Mouse (Mus musculus): ENCODE measurements around the gene Zfp444. TPM values are rescaled to one million over a fixed set of nuclear protein-coding genes. Genes with fewer than 3 reads are reported as not detected.

Gene Zfp444
- total and polyA plus RNA-seq, 2 experiments from 2014 or later, result 20.7 to 24.2 TPM

GRCm38 (mm10) chr7:6147688-6148087, 24.3 kb upstream of the Zfp444 start:
- no peak for ATAC-seq (ENCODE audit: insufficient read depth, low read depth)
- Histone ChIP-seq H3K27me3 (ENCODE audit: control insufficient read depth, insufficient read depth, low read length) (no peaks in the 10 kb centered on the region), H3K27ac (ENCODE audit: low read depth) (peak overlapping the region; percentile 76), H3K4me3 (ENCODE audit: low read depth, low read length) (no peak overlapping the region), H3K4me2 (ENCODE audit: low read depth, low read length) (no peak overlapping the region), H3K36me3 (replicated peaks; ENCODE audit: control insufficient read depth, insufficient read depth, low read length) (no peaks in the 10 kb centered on the region), H3K9me3 (replicated peaks; ENCODE audit: control insufficient read depth, low read length) (no peaks in the 10 kb centered on the region), H3K4me1 (ENCODE audit: control insufficient read depth, insufficient read depth) (peaks cover 84% of the 10 kb centered on the region), H3K9ac (replicated peaks; ENCODE audit: low read depth, low read length) (no peak overlapping the region)
- WGBS, result 54% methylated on average over 5 of the region's 5 CpGs
- no peak for DNase-seq (ENCODE audit: low spot score)
- TF ChIP-seq CTCF (IDR thresholded peaks at IDR 0.05; ENCODE audit: low read depth) (no peak), EP300 (IDR thresholded peaks at IDR 0.05; ENCODE audit: low read depth) (no peak)

GRCm38 (mm10) chr7:6151266-6151665, 20.8 kb upstream of the Zfp444 start:
- WGBS, result 76% methylated on average over 1 of the region's 1 CpGs
- no peak for TF ChIP-seq EP300 (IDR thresholded peaks at IDR 0.05; ENCODE audit: low read depth)
- TF ChIP-seq CTCF (IDR thresholded peaks at IDR 0.05; ENCODE audit: low read depth), result no peak
- no peak for ATAC-seq (ENCODE audit: insufficient read depth, low read depth)

GRCm38 (mm10) chr7:6152036-6152435, 20.0 kb upstream of the Zfp444 start:
- H3K9me3 ChIP-seq (replicated peaks; ENCODE audit: control insufficient read depth, low read length), result no peaks in the 10 kb centered on the region
- no peaks in the 10 kb centered on the region for H3K36me3 ChIP-seq (replicated peaks; ENCODE audit: control insufficient read depth, insufficient read depth, low read length)
- no peak overlapping the region for H3K4me2 ChIP-seq (ENCODE audit: low read depth, low read length)
- peak overlapping the region; percentile 36 for H3K27ac ChIP-seq (ENCODE audit: low read depth)
- 39% methylated on average over 3 of the region's 3 CpGs for WGBS
- peaks cover 71% of the 10 kb centered on the region for H3K4me1 ChIP-seq (ENCODE audit: control insufficient read depth, insufficient read depth)
- no peak overlapping the region for H3K9ac ChIP-seq (replicated peaks; ENCODE audit: low read depth, low read length)
- TF ChIP-seq CTCF (IDR thresholded peaks at IDR 0.05; ENCODE audit: low read depth) (no peak), EP300 (IDR thresholded peaks at IDR 0.05; ENCODE audit: low read depth) (no peak)
- H3K4me3 ChIP-seq (ENCODE audit: low read depth, low read length), result no peak overlapping the region
- DNase-seq (ENCODE audit: low spot score) (no peak), ATAC-seq (ENCODE audit: insufficient read depth, low read depth) (no peak)
- no peaks in the 10 kb centered on the region for H3K27me3 ChIP-seq (ENCODE audit: control insufficient read depth, insufficient read depth, low read length)

More at GRCm38 (mm10) chr7:6151266-6151665, 20.8 kb upstream of the Zfp444 start:
- no peak for DNase-seq (ENCODE audit: low spot score)
- H3K4me3 ChIP-seq (ENCODE audit: low read depth, low read length), result no peak overlapping the region
- H3K9ac ChIP-seq (replicated peaks; ENCODE audit: low read depth, low read length), result no peak overlapping the region
- H3K27me3 ChIP-seq (ENCODE audit: control insufficient read depth, insufficient read depth, low read length), result no peaks in the 10 kb centered on the region
- H3K27ac ChIP-seq (ENCODE audit: low read depth), result peak overlapping the region; percentile 36
- H3K4me2 ChIP-seq (ENCODE audit: low read depth, low read length), result no peak overlapping the region
- no peaks in the 10 kb centered on the region for H3K36me3 ChIP-seq (replicated peaks; ENCODE audit: control insufficient read depth, insufficient read depth, low read length)
- H3K4me1 ChIP-seq (ENCODE audit: control insufficient read depth, insufficient read depth), result peaks cover 72% of the 10 kb centered on the region
- no peaks in the 10 kb centered on the region for H3K9me3 ChIP-seq (replicated peaks; ENCODE audit: control insufficient read depth, low read length)

GRCm38 (mm10) chr7:6153131-6153530, 18.9 kb upstream of the Zfp444 start:
- no peaks in the 10 kb centered on the region for H3K9me3 ChIP-seq (replicated peaks; ENCODE audit: control insufficient read depth, low read length)
- H3K4me1 ChIP-seq (ENCODE audit: control insufficient read depth, insufficient read depth), result peaks cover 65% of the 10 kb centered on the region
- peak overlapping the region; percentile 94 for H3K27ac ChIP-seq (ENCODE audit: low read depth)
- H3K9ac ChIP-seq (replicated peaks; ENCODE audit: low read depth, low read length), result no peak overlapping the region; the same call in 1 of the 2 replicates
- TF ChIP-seq EP300 (IDR thresholded peaks at IDR 0.05; ENCODE audit: low read depth) (no peak), CTCF (IDR thresholded peaks at IDR 0.05; ENCODE audit: low read depth) (no peak)
- H3K36me3 ChIP-seq (replicated peaks; ENCODE audit: control insufficient read depth, insufficient read depth, low read length), result no peaks in the 10 kb centered on the region
- no peak overlapping the region for H3K4me3 ChIP-seq (ENCODE audit: low read depth, low read length)
- H3K4me2 ChIP-seq (ENCODE audit: low read depth, low read length), result no peak overlapping the region
- H3K27me3 ChIP-seq (ENCODE audit: control insufficient read depth, insufficient read depth, low read length), result no peaks in the 10 kb centered on the region
- 55% methylated on average over 3 of the region's 3 CpGs for WGBS
- DNase-seq (ENCODE audit: low spot score) (no peak), ATAC-seq (ENCODE audit: insufficient read depth, low read depth) (no peak)

GRCm38 (mm10) chr7:6154164-6154563, 17.9 kb upstream of the Zfp444 start:
- 16% methylated on average over 5 of the region's 5 CpGs for WGBS
- Histone ChIP-seq H3K27ac (ENCODE audit: low read depth) (peak overlapping the region; percentile 94), H3K9me3 (replicated peaks; ENCODE audit: control insufficient read depth, low read length) (no peaks in the 10 kb centered on the region), H3K36me3 (replicated peaks; ENCODE audit: control insufficient read depth, insufficient read depth, low read length) (no peaks in the 10 kb centered on the region), H3K4me2 (ENCODE audit: low read depth, low read length) (peak overlapping the region; percentile 66), H3K4me1 (ENCODE audit: control insufficient read depth, insufficient read depth) (peaks cover 54% of the 10 kb centered on the region), H3K4me3 (ENCODE audit: low read depth, low read length) (peak overlapping the region; percentile 77), H3K27me3 (ENCODE audit: control insufficient read depth, insufficient read depth, low read length) (no peaks in the 10 kb centered on the region), H3K9ac (replicated peaks; ENCODE audit: low read depth, low read length) (peak overlapping the region; percentile 88; the same call in 1 of the 2 replicates)
- no peak for TF ChIP-seq CTCF (IDR thresholded peaks at IDR 0.05; ENCODE audit: low read depth)
- TF ChIP-seq EP300 (IDR thresholded peaks at IDR 0.05; ENCODE audit: low read depth), result no peak
- ATAC-seq (ENCODE audit: insufficient read depth, low read depth) (no peak), DNase-seq (ENCODE audit: low spot score) (no peak)
